Mouse (Mus musculus): ENCODE data around the gene Cpsf6. TPM values are rescaled to one million over a fixed set of nuclear protein-coding genes. Genes with fewer than 3 reads are reported as not detected.

The Cpsf6 gene
- polyA plus RNA-seq, 1 experiment = 149 TPM

GRCm38 (mm10) chr10:117380721-117381570 lies 1.1 kb upstream of the Cpsf6 start:
- no peak for TF ChIP-seq POLR2A (IDR thresholded peaks at IDR 0.05; ENCODE audit: borderline replicate concordance, extremely low read depth, insufficient read depth, insufficient read length, poor library complexity, severe bottlenecking)
- TF ChIP-seq CTCF (IDR thresholded peaks at IDR 0.05; ENCODE audit: borderline replicate concordance, extremely low read depth, insufficient read depth, insufficient read length) = no peak
- no peak for DNase-seq (ENCODE audit: low read depth)

GRCm38 (mm10) chr10:117379441-117379840 lies 374 bp downstream of the Cpsf6 start:
- TF ChIP-seq CTCF (IDR thresholded peaks at IDR 0.05; ENCODE audit: borderline replicate concordance, extremely low read depth, insufficient read depth, insufficient read length) = no peak
- no peak for TF ChIP-seq POLR2A (IDR thresholded peaks at IDR 0.05; ENCODE audit: borderline replicate concordance, extremely low read depth, insufficient read depth, insufficient read length, poor library complexity, severe bottlenecking)
- DNase-seq (ENCODE audit: low read depth) = no peak

GRCm38 (mm10) chr10:117378642-117379041 lies 1.2 kb downstream of the Cpsf6 start:
- TF ChIP-seq POLR2A (IDR thresholded peaks at IDR 0.05; ENCODE audit: borderline replicate concordance, extremely low read depth, insufficient read depth, insufficient read length, poor library complexity, severe bottlenecking) (no peak), CTCF (IDR thresholded peaks at IDR 0.05; ENCODE audit: borderline replicate concordance, extremely low read depth, insufficient read depth, insufficient read length) (no peak)
- no peak for DNase-seq (ENCODE audit: low read depth)

- no peak for DNase-seq (ENCODE audit: low read depth)
- TF ChIP-seq CTCF (IDR thresholded peaks at IDR 0.05; ENCODE audit: borderline replicate concordance, extremely low read depth, insufficient read depth, insufficient read length) (no peak), POLR2A (IDR thresholded peaks at IDR 0.05; ENCODE audit: borderline replicate concordance, extremely low read depth, insufficient read depth, insufficient read length, poor library complexity, severe bottlenecking) (no peak)
Observed at GRCm38 (mm10) chr10:117378291-117378555, 1.6 kb downstream of the Cpsf6 start.

- TF ChIP-seq POLR2A (IDR thresholded peaks at IDR 0.05; ENCODE audit: borderline replicate concordance, extremely low read depth, insufficient read depth, insufficient read length, poor library complexity, severe bottlenecking) = no peak
- TF ChIP-seq CTCF (IDR thresholded peaks at IDR 0.05; ENCODE audit: borderline replicate concordance, extremely low read depth, insufficient read depth, insufficient read length) = no peak
- DNase-seq (ENCODE audit: low read depth) = peak; percentile 61
Observed at GRCm38 (mm10) chr10:117377431-117378290, 2.2 kb downstream of the Cpsf6 start.

GRCm38 (mm10) chr10:117376580-117377189 lies 3.1 kb downstream of the Cpsf6 start:
- peak; percentile 99 for DNase-seq (ENCODE audit: low read depth)

GRCm38 (mm10) chr10:117375841-117376579 lies 3.8 kb downstream of the Cpsf6 start:
- peak; percentile 69 for DNase-seq (ENCODE audit: low read depth)
- TF ChIP-seq CTCF (IDR thresholded peaks at IDR 0.05; ENCODE audit: borderline replicate concordance, extremely low read depth, insufficient read depth, insufficient read length) = no peak
- no peak for TF ChIP-seq POLR2A (IDR thresholded peaks at IDR 0.05; ENCODE audit: borderline replicate concordance, extremely low read depth, insufficient read depth, insufficient read length, poor library complexity, severe bottlenecking)

More at GRCm38 (mm10) chr10:117376580-117377189, 3.1 kb downstream of the Cpsf6 start:
- no peak for TF ChIP-seq CTCF (IDR thresholded peaks at IDR 0.05; ENCODE audit: borderline replicate concordance, extremely low read depth, insufficient read depth, insufficient read length)
- TF ChIP-seq POLR2A (IDR thresholded peaks at IDR 0.05; ENCODE audit: borderline replicate concordance, extremely low read depth, insufficient read depth, insufficient read length, poor library complexity, severe bottlenecking) = peak; percentile 96

- DNase-seq (ENCODE audit: low read depth) = no peak
- TF ChIP-seq CTCF (IDR thresholded peaks at IDR 0.05; ENCODE audit: borderline replicate concordance, extremely low read depth, insufficient read depth, insufficient read length) (no peak), POLR2A (IDR thresholded peaks at IDR 0.05; ENCODE audit: borderline replicate concordance, extremely low read depth, insufficient read depth, insufficient read length, poor library complexity, severe bottlenecking) (no peak)
Observed at GRCm38 (mm10) chr10:117375163-117375562, 4.7 kb downstream of the Cpsf6 start.

- no peak for TF ChIP-seq POLR2A (IDR thresholded peaks at IDR 0.05; ENCODE audit: borderline replicate concordance, extremely low read depth, insufficient read depth, insufficient read length, poor library complexity, severe bottlenecking)
- peak; percentile 76; the same call in 1 of the 2 replicates for TF ChIP-seq CTCF (IDR thresholded peaks at IDR 0.05; ENCODE audit: borderline replicate concordance, extremely low read depth, insufficient read depth, insufficient read length)
- peak; percentile 72 for DNase-seq (ENCODE audit: low read depth)
Observed at GRCm38 (mm10) chr10:117363106-117363505, 16.7 kb downstream of the Cpsf6 start.

- no peak for DNase-seq (ENCODE audit: low read depth)
- TF ChIP-seq CTCF (IDR thresholded peaks at IDR 0.05; ENCODE audit: borderline replicate concordance, extremely low read depth, insufficient read depth, insufficient read length) (no peak), POLR2A (IDR thresholded peaks at IDR 0.05; ENCODE audit: borderline replicate concordance, extremely low read depth, insufficient read depth, insufficient read length, poor library complexity, severe bottlenecking) (no peak)
Observed at GRCm38 (mm10) chr10:117358891-117359290, 20.9 kb downstream of the Cpsf6 start.
